Mouse (Mus musculus): ENCODE data around the gene Spint1.

Gene Spint1

DNA sequence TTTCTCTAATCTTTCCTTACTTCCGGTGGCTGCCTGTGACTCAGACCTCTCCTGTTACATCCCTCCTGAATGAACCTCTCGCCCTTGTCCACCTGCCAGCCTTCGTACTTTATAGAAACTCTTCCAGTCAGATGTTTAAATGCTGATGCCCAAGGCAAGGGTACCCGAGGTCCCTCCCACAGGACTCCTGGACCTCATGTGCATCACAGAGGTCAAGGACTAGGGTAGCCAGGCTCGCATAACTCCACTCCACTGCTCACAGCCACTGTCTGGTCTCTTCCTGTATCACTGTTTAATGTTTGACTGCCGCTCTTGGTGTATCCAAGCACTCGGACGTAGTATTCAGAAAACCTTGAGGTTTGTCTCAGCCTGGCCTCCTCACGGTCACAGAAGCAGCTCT, 5.4 kb downstream of the Spint1 start:
- DNase-seq (ENCODE audit: low read depth, low spot score) = no peak

DNA sequence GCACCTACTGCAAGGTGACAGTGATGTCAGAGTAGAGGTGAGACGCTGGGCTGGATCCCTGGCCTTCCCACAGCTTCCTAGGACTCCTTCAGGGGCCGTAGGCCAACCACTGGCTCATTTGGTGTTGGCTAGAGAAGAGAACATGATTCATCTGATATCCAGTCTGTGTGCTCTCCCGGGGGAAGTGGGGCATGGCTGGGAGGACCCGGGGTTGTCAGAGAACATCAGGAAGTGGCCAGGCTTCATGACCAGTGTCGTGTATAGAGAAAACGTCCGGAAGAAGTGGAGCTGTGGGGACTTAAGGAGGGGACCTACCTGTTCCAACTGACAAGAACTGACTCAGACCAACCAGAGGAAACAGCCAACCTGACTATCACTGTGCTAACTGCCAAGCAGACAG, 8.1 kb downstream of the Spint1 start:
- DNase-seq (ENCODE audit: low read depth, low spot score) = no peak

DNA sequence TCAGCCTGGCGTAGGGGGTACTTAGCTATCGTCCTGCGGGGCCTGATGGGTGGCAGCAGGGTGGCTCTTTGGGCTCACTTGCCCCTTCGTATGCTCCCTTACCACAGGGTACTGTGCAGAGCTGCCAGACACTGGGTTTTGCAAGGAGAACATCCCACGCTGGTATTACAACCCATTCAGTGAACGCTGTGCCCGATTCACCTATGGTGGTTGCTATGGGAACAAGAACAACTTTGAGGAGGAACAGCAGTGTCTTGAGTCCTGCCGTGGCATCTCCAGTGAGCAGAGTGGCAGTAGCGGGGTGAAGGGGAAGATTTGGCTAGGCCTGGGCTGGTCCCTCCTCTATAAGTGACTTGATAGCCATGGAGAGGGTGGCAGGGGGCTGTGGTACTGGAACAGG, 10.7 kb downstream of the Spint1 start:
- DNase-seq (ENCODE audit: low read depth, low spot score) = no peak

DNA sequence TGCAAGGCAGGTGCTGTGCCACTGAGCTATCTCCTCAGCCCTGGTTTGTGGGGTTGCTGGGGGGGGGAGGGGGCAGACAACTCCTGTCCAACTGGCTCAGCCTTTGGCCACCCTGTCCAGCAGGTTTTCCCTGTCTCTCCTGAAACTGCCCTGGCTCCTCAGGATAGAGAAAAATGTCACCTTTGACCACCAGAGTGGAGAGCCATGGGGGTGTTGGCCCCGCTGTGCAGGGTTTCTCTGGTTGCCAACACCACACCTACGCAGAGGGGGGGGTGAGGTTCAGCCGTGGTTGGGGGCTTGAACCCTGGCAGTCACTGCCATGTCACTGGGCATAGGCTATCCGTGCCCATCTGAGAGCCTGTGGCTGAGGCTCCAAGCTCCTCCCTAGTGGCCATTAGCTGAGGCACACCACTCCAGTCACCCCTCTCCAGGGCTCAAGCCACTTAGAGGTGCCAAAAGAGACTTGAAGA, 12.5 kb downstream of the Spint1 start:
- no peak for DNase-seq (ENCODE audit: low read depth, low spot score)

DNA sequence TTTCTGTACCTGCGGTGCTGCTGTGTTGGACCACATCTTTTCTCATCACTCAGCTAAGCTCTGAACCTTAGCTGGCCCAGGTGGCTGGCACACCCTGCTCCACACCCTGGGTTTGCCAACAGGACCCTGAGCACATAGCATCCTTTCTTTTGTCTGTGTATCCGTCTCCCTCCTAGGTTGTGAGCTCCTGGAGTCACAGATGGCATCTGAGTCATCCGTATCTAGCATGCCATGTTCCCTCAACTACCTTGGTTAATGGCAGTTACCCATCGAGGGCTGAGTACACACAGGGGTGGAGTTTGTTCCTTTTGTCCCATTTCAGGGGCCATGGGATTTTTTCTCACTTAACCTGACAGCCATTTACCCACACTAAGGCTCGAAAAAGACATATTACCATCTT, 13.2 kb downstream of the Spint1 start:
- no peak for DNase-seq (ENCODE audit: low read depth, low spot score)

DNA sequence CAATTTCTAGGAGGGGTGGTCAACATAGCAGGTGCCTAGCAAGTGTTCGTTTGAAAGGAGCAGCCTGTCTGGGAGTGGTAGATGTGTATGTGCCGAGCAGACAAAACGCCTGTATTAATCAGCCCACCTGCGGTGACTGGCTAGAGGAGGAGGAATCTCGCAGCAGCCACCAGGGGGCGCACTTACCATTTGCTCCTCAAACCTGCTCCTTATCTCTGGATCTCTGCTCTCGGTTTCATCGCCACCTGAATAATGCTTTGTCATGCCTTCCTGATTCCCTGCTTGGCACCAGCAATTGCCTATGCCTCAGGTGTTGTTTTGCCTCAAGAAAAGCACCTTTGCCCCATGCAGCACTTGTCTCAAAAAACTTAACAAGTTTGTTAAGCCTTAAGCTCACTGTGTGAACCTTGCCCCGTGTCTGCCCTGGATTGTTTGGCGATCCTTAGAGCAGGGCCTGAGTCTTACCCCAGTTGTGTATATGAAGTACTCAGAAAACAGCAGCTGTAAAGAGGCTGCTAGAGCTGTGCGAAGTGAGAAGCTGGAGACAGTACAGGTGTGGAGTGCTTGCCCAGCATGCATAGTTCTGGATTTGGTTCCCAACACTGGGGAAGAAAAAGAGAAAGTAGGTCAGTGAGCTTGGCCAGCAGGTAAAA, 13.8 kb downstream of the Spint1 start:
- DNase-seq (ENCODE audit: low read depth, low spot score) = peak; percentile 50

DNA sequence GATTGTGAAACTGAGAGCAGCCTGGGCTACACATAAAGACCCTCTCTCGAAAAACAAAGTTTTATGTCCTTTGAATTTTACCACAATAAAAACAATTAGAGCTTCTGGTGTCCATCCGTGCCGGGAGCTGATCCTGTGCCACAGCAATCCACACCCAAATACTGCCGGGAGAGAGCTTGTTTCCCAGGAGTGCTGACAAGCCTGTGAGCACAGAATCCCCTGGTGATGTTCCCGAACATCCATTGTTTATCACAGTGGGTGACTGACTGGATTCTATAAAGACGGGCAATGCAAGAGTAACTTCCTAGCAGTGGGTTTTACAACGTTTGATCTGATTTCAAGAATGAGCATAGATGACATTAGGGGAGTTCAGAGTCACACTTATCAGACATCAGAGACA, 17.8 kb downstream of the Spint1 start:
- DNase-seq (ENCODE audit: low read depth, low spot score) = no peak

DNA sequence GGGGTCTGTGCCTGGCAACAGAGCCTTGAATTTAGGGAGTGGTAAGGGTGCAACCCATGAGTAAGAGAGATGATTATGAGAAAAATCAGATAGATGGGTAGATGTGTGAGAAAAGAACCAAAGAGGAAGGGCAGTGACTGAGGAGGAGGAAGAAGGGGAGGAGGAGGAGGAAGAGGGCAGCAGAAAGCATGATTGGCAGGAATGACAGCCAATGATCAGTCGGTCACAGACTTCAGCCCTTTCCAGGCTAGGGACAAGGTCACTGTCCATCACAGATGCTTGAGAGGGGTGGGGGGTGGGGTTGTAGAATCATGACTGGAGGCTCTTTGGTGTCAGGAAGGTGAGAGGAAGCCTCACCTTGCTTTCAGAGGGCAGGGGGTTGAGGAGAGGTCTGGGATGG, 23.4 kb downstream of the Spint1 start:
- no peak for DNase-seq (ENCODE audit: low read depth, low spot score)

DNA sequence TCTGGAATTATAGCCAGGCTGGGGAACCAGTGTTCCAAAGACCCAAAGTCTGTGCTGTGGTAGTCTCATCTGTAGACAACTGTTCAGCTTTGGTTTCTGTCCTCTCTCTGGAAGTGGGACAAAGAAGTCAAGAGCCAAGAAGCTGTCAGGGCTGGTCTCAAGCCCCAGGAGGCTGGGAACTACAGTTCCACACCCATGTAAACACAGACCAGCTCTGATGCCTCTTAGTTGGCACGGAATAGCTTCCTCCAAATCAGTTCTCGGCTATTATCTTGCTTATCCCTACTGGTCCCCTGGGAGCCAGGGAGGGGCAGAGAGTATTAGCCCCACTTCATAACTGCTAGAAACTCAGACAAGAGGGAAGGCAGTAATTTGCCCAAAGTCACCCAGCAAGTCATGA, 24.2 kb downstream of the Spint1 start:
- no peak for DNase-seq (ENCODE audit: low read depth, low spot score)

DNA sequence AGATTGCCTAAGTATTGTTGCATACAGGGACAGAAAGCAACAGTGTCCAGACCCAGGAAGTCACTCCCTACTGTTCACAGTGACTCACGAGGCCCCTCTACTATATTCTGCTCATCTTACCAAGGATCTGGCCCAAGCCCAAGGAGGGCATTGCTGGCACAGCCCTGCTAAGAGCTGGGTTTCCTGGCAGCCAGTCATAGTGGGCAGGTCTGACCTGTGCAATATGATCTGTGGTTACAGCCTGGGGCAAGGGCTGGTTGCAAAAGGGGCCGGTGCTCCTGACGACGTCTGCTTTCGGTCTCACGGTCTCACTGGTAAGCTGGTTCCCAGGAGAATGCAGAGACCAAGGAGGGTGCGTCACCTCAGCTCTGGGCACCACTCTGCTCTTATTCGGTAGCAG, 25.8 kb downstream of the Spint1 start:
- no peak for DNase-seq (ENCODE audit: low read depth, low spot score)

DNA sequence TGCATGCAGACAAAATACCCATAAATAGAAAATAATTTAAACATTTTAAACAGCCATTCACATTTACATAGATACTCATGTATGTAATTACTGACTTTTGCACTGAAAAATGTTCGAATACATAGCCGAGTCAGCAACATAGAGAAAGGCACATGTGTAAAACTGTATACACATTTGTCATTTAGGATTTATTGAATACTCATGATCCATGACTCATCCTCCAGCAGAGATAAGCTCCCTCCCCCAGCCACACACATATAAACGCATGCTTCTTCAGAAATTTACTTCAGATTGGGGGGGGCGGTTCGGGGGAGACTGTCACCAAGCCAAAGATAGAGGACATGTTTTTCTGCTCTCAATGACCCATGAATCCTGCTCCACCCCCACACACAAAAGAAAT, 26.7 kb downstream of the Spint1 start:
- DNase-seq (ENCODE audit: low read depth, low spot score) = no peak

DNA sequence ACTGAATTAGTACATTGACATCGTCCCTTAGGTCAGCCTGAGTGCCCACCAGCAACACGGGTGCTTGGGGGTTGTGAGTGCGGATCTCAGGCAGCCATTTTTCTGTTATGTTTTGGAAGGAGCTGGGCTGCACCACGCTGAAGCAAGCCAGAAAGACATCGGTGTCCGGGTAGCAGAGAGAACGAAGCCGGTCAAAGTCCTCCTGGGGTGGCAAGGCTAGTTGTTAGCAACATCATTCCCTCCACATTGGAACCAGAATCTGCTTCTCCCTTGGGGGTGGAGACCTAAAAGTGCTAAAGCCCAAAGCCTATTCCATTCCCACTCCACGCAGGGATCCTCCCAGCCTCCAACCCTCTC, 33.1 kb downstream of the Spint1 start:
- no peak for DNase-seq (ENCODE audit: low read depth, low spot score)

DNA sequence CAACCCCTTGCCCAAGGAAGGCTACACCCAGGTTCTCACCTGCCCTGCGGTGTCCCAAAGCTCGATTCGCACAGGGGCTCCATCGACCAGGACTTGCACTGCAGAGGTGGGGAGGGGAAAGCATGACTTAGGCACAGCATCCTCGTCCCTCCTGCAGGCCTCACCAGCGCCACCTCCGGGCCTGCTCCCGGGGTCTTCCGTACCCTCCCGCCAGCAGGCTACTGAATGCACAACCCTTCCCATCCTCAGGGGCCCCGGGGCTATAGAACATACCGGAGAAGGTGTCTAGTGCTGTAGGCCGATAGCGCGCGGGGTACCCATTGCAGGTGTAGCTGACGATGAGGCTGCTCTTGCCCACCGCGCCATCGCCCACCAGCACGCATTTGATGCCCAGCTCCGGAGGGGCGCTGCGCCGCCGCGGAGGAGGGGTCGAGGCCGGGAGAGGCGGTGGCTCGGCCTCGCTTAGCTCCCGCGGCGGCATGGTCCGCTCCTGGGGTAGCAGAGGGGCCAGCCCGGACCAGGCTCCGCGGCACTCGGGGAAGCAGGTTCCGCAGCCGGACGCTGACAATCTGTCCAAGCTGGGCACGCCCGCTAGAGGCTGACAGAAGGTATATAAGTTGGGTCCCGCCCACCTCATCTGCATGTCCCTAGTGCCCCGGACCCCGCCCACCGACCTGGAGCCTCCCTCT, 33.6 kb downstream of the Spint1 start, which contains the start of gene Rhov:
Rhov (minus strand) TSS at position 630 of the 689 bp plus-strand sequence.
- no peak for DNase-seq (ENCODE audit: low read depth, low spot score)

DNA sequence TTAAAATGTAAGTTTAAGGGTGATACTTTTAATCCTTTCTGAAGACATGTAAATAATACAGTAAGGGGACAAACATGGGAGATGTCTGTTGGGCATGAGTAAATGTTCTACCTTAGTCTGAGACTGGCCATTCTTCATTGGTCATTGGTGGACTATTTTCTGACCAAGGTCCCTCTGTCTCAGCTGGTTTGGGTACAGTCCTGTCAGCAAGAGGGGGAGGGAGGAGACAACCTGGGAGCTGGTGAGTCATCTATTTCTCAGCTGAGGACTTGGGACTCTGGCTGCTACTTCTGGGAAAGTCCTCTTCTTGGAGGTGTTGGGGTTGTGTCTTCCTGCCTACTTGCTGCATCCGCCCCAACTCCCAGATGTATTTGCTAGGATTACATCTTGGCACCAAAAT, 37.0 kb downstream of the Spint1 start:
- DNase-seq (ENCODE audit: low read depth, low spot score) = no peak

DNA sequence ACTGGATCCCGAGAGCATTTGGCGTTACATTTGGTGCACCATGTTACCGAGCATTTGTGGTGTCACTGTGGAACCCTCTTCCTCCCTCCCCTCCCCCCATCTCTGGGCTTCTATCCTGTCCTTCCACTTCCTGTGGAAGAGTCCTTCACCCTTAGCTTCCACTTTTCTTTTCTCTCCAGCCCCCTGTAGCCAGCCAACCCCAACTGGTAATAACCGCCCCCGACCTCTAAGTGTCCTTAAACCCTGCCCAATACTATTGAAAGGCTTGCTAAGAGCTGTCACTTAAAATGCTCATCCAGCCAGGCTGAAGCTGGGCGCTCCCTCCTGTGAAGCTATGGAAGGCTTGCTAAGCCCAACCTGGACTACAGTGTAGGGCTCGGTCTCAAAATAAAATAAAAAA, 39.8 kb downstream of the Spint1 start:
- no peak for DNase-seq (ENCODE audit: low read depth, low spot score)

DNA sequence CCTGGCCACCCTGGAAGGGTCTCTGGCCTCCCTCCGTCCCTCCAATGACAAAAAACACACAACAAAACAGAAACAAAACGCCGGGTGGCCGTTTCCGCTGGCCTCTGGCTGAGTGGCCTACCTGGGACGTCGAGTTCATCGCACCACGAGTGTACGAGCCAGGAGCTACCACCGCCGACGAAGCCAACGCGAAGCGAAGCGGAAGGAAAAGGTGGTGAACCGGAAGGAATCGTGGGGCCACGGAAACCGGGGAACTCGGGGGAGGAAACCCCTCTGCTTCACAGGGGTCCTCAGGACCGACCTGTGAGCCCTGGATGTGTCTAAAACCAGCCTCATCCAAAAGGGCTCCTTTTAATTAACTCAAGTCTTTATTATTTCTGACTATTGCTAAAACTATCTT, 40.6 kb downstream of the Spint1 start:
- no peak for DNase-seq (ENCODE audit: low read depth, low spot score)

DNA sequence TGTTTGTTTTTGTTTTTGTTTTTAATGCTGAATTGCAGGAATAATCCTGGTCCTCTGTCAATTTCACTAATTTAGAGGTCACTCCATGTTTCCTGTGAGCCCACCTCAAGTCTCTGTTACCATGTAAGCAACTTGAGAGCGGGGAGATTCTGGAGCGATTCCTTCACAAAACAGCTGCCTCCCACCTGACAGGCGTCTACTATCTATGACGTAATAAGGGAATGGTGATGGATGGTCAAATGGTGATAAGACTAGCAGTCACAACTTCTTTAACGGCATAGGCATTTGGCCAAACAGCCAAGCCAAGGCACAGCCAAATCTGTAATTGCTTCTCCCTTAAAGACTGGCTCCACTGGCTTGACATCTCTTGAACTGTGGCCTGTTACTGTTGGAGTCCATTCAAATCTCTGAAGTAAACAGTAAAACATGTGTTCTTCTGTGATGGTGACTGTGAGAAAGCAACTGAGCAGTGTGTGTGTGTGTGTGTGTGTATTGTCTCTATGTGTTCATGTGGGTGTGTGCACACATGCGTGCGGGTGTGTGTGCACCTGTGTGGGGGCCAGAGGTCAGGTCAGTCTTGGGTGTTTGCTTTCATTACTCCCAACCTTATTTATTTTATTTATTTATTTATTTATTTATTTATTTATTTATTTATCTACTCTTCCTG, 44.9 kb downstream of the Spint1 start:
- no peak for DNase-seq (ENCODE audit: low read depth, low spot score)

DNA sequence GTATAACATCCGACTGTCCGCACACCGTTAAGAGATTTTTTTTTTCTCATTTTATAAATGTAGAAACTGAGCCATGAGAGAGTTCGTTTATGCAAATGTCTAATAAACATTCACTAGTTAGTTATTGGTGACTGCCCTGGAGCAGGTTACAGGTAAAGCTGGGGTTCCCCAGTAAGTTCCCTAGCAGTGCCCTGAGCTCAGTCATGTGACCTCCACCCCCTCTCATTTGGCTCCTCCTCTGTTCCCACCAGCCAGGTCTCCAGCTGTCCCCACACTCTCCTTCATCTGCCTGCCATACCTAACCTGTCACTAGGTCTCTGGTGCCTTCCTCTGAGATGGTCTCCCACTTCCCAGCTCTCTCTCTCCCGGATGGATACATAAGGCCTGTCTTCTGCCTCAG, 50.2 kb downstream of the Spint1 start:
- no peak for DNase-seq (ENCODE audit: low read depth, low spot score)

DNA sequence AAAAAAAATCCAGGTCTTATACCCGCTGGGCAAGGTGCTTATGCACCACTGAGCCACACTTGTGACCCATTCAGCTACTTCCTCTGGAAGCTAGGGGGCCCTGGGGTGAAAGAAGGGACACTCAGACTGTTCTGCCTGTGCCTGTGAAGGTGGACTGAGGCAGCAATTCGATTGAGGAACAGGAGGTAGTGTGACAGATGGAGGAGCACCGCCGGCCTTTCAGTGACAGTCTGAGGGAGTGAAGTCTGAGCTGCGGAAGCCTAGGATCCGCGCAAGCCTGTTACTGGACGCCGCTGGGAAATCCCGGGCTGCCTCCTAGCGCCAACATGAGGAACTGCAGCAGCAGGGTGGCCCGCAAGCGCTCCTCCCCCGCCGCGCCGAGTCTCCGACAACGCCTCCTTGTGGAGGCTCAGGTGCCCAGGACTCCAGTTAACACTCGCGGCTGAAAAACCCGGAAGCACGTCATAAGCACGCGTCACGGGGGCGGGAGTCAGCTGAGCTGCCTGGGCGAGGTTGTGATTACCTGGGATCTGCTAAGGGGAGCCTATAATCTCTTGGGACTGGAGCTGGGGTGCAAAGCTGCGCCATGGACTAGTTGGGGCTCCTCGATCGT, 51.2 kb downstream of the Spint1 start, which contains the start of gene Vps18:
Vps18 (plus strand) TSS at position 471 of the 613 bp plus-strand sequence.
- DNase-seq (ENCODE audit: low read depth, low spot score) = peak; percentile 95

DNA sequence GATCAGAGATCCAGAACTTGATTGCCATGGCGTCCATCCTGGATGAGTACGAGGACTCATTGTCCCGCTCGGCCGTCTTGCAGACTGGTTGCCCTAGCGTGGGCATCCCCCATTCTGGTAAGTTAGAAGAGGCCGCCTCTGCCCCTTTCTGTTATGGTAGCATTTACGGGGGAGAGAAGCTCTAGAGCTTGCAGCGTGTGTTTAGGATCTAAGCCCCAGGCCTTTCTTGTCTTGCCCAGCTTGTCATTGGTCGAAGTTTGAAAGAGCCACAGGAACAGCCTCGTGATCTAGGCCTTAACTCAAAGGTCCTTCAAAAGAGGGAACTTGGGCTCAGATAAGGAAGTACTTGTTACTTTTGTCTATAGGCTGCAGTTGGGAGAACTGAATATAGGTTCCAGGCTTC, 51.9 kb downstream of the Spint1 start:
- no peak for DNase-seq (ENCODE audit: low read depth, low spot score)

DNA sequence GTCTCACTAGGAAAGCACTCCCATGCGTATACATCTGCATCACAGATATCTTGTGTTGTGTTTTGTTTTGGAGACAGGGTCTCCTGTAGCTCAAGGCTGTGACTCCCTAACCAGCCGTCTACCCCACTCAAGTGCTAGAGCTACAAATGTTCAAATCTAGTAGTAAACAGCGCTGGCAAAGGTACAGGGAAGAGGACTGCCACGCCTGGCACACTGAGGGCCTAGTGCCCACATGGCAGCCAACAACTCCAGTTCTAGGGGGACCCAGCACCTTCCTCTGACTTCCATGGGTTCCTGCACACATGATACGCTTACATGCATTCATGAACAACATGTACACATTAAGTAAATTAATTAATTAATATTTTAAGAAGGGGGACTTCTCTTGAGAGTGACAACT, 55.1 kb downstream of the Spint1 start:
- no peak for DNase-seq (ENCODE audit: low read depth, low spot score)

DNA sequence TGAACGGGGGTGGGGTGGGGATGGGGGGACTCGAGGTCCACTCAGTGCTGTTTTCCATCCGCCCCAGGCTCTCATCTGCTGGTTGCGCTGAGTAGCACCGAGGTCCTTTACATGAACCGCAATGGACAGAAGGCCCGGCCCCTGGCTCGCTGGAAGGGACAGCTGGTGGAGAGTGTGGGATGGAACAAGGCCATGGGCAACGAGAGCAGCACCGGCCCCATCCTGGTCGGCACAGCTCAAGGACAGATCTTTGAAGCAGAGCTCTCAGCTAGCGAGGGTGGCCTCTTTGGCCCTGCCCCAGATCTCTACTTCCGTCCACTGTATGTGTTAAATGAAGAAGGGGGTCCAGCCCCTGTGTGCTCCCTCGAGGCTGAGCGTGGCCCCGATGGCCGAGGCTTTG, 55.7 kb downstream of the Spint1 start:
- DNase-seq (ENCODE audit: low read depth, low spot score) = no peak

DNA sequence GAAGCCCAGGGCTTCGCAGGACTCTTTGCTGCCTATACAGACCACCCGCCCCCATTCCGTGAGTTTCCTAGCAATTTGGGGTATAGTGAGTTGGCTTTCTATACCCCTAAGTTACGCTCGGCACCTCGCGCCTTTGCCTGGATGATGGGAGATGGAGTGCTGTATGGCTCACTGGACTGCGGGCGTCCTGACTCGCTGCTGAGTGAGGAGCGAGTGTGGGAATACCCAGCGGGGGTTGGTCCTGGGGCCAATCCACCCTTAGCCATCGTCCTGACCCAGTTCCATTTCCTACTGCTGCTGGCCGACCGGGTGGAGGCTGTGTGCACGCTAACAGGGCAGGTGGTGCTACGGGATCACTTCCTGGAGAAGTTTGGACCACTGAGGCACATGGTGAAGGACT, 56.1 kb downstream of the Spint1 start:
- DNase-seq (ENCODE audit: low read depth, low spot score) = no peak
